Mouse (Mus musculus): ENCODE data around the gene Gopc.
"Not testable (repeated sequence)": the region's sequence is repeated elsewhere in the genome, so short reads cannot be mapped to it uniquely, and the experiment has no call there.

Gene Gopc

DNA sequence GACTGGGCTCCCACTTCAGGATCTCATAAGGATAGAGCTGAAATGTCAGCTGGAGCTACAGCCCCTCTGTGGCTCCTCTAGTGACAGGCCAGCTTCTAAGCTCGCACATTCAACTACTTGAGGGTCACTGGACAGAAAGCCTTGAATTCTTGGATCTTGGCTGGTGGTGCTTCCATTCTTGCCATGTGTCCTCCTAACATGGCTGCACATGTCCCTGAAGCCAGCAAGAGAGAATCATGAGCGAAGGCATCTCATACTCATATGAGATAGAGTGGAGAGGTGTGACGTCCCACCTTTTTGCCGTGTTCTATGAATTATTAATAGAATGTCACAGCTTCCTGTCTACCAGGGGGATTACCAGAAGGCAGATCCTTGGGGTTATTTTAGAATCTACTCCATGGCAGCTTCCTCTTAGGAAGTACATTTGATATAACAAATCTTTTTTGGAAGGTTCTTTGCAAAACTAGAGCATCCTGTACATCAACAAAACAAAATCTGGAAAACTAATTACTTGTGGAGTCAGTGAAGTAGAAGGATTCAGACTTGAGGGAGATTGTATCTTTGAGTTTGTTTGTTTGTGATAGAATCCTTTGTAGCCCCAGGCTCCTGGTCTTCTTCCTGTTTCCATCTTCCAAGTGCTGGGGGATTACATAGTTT, 87.9 kb downstream of the Gopc start:
- DNase-seq = no peak

DNA sequence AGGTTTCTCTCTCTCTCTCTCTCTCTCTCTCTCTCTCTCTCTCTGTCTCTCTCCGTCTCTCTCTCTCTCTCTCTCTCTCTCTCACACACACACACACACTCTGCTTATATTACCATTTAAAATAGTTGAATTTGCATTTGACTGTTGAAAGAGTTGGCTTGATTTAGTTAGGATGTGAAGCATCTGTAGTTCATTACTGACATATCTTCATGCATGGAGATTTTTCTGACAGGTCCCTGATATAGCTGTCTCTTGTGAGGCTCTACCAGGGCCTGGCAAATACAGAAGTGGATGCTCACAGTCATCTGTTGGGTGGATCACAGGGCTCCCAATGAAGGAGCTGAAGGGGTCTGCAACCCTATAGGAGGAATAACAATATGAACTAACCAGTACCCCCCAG, 89.5 kb downstream of the Gopc start:
- not testable (repeated sequence) for DNase-seq

DNA sequence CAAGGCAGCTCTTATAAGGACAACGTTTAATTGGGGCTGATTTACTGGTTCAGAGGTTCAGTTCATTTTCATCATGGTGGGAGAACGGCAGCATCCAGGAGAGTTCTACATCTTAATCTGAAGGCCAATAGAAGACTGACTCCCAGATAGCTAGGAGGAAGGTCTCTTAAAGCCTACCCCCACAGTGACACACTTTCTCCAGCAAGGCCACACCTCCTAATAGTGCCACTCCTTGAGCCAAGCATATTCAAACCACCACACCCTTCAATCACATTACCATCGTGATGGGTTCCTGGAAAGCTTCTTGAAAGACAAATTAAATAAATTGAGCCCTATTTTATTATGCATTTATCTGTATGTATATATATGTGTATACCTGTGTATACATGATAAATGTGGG, 92.7 kb downstream of the Gopc start:
- DNase-seq = no peak

DNA sequence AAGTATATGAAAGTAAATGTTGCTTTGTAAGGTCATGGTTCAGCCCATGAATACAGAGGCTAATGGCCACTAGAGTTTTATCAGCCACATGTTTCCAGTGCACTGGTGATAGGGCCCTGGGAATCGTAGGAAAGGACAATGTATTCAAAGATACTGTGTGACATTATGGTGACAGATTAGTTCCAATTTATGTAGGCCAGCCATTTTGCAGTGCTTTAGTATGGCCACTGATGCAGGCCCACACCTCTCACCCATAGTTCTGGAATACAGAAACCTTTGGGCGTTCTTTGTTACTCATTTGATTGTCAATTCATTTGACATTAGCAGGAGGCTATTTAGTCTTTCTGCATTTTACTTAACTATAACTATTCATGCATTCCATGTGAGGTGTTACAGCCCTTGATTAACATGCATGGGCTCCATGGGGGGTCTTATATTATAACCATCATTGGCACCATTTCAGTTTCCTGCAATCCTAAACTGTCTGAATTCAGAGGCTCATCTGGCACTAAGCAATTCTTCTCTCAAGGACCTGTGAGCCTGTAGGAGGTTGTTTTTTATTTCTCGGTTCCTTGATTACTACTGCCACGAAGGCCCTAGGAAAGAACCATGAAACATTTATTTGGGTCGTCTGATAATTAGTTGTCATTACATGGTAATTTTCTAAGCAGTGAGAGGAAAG, 93.9 kb downstream of the Gopc start:
- no peak for DNase-seq
